Mouse (Mus musculus): ENCODE measurements at regions not wholly inside any gene's neighbourhood (a gene's known extent, or its start where the extent isn't known, plus 50 kb on each side); places are given as distances from the start of the nearest gene placed in this dataset.

DNA sequence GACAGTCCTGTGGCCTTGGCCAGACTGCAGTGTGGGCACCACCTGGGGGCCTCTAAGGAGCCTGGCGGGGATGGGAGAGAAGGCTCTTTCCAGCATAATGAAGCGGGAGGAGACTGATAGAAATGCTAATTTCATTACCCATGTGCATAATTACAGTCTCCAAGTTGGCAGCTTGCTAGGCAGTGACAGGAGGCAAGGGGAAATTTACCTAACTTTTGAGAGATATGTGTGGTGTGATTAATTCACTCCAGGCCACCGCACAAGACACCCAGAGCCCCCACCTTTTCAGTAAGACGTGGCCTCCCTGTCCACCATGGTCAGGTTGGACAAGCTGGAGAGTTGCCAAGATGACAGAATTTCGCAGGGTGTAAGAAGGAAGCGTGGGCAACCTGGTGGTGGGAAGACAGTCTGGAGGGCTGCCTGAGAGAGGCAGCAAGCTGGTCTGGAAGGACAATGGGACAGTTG lies 55.8 kb upstream of the Gm26897 start:
- TF ChIP-seq GATA4 (IDR thresholded peaks at IDR 0.05; ENCODE audit: insufficient replicate concordance, low read length) = no peak

DNA sequence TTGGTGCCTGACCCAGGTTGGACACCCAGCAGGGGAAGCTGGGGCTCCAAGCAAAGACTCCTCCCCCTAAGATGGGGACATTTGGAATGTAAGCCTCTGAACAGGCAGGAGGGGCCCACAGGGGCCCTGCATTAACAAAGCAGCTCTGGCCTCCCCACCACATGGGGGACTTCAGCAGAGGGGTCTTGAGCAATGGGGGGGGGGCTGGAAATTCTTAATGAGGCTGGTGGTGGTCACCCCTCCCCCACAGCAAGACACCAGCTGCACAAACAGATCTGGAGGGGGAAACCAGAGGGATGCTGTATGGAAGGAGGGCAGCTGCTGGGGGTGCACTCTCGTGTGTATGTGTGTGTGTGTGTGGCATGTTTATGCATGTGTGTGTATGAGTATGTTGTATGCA lies 55.2 kb upstream of the Gm26897 start:
- TF ChIP-seq GATA4 (IDR thresholded peaks at IDR 0.05; ENCODE audit: insufficient replicate concordance, low read length) = no peak

DNA sequence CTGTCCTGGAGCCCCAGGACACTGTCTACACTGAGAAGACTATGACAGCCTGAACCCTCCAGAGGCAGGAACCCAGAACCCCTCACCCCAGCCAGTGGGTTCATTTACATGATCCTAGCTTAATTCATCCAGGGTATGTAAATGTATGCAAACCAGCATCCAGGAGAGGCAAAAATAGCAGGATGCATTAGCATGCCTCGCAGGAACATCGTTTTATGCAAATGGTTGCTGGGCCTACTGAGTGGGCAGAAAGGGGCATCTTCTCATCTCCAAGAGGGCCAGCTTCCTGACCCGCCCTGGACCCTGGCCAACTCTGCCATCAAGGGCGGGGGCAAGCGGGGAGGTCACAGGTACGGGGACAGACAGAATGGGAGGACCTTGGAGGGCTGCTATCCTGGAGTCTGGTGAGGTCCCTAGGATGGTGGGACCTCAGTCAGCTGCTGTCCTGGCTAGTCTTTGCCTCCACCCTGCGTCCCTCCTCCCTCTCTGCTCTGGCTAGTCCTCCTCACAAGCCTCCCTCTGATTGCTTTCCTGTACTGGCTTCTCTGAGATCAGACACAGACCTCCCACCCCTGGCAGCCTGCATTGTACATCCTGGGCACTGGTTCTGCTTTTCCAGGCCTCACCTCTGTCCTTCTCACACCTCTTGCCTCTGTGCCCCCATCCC lies 52.2 kb upstream of the Gm26897 start:
- TF ChIP-seq GATA4 (IDR thresholded peaks at IDR 0.05; ENCODE audit: insufficient replicate concordance, low read length) = no peak

DNA sequence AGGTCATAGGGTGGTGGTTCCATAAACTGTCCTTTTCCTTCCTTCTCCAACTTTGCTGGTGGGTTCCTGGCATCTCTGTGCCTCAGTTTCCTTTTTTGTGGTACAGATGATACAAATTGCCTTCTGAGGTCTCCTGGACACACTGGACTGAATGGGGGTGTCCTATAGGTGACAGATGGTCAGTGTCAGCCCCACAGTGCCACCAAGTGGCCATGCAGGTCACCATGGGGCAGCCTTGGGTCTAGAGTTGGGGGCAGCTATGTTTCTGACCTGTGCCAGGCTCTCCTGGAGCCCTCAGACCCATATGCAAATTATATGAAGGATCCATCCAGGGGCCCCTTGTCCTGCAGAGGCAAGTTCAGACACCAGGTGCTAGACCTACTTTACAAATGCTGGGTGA lies 50.8 kb upstream of the Gm26897 start:
- TF ChIP-seq GATA4 (IDR thresholded peaks at IDR 0.05; ENCODE audit: insufficient replicate concordance, low read length) = no peak

Data from liver, adult (tissue).